Mouse (Mus musculus) lung, adult 2 months (tissue): ENCODE measurements at regions not wholly inside any gene's neighbourhood (a gene's known extent, or its start where the extent isn't known, plus 50 kb on each side); places are given as distances from the start of the nearest gene placed in this dataset.

ENCODE experiments used
- DNase-seq: peaks from one replicate; pipeline ENCODE4 v3.0.0; 2022
- H3K4me1 ChIP-seq: fragments of 200-500 bp; 2 replicates; pipeline ENCODE4 v1.6.1; 2011; ENCODE audit warnings: low read length; ENCODE audit not compliant: control insufficient read depth, insufficient read depth
- H3K4me3 ChIP-seq: fragments of 200-500 bp; replicated peaks from 2 replicates; pipeline ENCODE3; 2011; ENCODE audit warnings: low read depth, mild to moderate bottlenecking, control low read depth, low read length; ENCODE audit errors: extremely low read depth
- CTCF ChIP-seq: fragments of 200-500 bp; IDR thresholded peaks from 2 replicates; pipeline ENCODE4 v1.5.1; 2011; ENCODE audit warnings: mild to moderate bottlenecking, low read length, control low read depth; ENCODE audit not compliant: insufficient read depth
- POLR2A ChIP-seq: fragments of 200-500 bp; IDR thresholded peaks from 2 replicates; pipeline ENCODE4 v1.6.1; 2011; ENCODE audit warnings: low read depth, mild to moderate bottlenecking, control low read depth, low read length, borderline replicate concordance; ENCODE audit errors: extremely low read depth
- WGBS: fragments of 180-500 bp; shearing (Covaris S2); methylation state at CpG from one replicate; pipeline ENCODE4 v1.1.7; 2018; 5-methylcytosine and 5-hydroxymethylcytosine counted together

DNA sequence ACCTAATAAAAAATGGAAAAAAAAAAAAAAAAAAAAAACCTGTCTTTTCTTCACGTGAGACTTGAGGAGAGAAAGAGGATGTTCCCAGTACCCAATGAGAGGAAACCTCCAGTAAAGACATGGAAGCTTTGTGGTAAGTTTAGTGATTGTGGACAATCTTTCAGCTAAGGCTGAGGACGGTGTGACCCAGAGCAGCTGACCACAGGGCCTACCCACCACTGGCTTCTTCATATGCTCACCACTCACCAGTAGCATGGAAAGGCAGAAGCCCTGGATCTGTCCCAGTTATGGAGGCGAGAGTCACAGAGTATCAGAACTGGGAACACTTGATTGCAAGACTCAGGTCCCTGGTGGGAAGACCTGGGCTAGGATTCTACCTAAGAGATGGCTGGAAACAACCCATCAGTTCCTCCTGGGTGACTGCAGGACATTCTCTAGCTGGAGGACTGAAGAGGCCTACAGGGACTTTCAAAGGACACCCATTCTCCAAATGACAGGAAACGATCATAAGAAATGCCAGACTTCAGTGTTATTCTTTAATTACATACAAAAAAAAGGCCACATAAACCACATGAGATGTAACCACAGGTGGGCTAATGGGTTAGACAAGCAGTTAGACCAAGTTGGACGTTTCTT lies 271.8 kb downstream of the Maf start:
- no peaks in the 10 kb centered on the region for H3K4me1 ChIP-seq
- WGBS, result 84% methylated on average over 5 of the region's 5 CpGs
- DNase-seq, result no peak
- TF ChIP-seq CTCF (no peak), POLR2A (no peak)
- H3K4me3 ChIP-seq, result no peak overlapping the region

DNA sequence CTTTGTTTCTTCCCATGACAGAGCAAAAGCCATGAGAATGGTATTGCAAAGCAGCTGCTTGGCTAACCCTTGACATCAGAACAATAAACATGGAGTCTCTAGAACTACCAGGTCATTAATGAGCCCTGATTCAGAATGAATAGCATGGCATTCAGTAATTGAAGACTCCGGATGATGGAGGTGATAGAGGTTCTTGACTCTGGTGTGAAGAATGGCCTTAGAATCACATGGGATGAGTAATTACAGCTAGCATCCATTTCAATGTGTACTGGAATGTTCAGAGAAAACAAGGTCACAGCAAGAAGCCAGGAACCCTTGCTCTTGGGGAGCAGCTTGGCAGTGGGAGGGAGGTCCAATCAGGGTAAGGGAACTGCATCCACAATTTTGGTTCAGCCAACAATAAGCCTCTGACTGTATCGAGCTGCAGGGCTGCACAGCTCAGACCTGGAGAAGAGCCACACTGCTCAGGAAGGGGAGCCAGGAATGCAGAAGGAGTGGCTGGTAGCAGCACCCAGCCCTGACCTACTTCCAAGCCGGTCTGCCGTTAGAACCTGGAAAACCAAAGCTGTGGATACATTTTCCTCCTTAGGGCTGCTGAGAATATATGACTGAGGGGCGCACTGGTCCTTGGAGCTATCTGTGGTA lies 275.1 kb downstream of the Maf start:
- Histone ChIP-seq H3K4me1 (no peaks in the 10 kb centered on the region), H3K4me3 (no peak overlapping the region)
- no peak for DNase-seq
- no peak for TF ChIP-seq CTCF
- 70% methylated on average over 5 of the region's 5 CpGs for WGBS

DNA sequence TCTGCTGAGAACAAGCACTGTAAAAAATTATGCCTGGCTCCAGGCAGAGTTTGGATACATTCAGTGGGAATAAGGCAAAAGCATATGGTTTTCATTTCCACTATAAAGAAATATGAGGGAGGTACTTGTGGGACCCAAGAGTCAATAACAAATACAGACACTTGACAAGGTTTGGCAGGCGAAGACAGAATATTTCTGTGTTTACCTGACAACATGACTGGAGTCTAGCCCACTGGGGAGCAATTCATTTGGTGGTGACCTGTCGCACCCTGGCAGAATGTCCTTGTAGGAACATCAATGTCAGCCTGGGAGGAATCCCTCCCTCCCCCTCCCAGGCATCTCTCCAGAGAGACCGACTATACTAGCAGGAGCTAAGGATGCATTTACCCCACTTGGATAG lies 276.8 kb downstream of the Maf start:
- no peak overlapping the region for H3K4me3 ChIP-seq
- no peak for DNase-seq
- 62% methylated on average over 3 of the region's 3 CpGs for WGBS
- TF ChIP-seq POLR2A, result no peak
- no peak for TF ChIP-seq CTCF
- H3K4me1 ChIP-seq, result no peaks in the 10 kb centered on the region

DNA sequence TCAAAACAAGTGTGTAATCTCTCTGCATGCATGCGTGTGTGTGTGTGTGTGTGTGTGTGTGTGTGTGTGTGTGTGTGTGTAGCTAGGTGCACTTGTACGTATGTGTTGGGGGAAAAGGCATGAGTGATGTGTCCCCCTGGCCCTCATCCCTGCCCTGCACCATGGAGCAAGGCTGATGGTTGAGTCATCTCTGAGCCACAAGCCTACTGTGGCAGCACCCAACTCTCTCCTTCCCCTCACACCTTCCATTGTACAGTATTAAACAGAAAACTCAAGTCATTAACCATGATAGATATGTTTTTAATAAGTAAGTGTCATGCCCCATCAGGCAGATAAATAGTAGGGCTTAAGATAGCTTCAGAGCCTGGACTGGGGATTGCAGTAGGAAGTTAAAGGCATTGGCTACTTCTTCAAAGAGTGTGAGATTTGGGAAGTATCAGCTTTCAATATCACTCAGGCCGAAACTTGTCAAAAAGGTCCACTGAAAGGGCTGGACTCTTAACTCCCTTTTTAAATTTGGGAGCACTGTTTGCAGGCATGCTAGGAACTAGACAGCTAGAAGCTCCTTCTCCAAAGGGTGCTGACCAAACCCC lies 278.2 kb downstream of the Maf start:
- H3K4me1 ChIP-seq, result no peaks in the 10 kb centered on the region
- DNase-seq, result no peak
- WGBS, result 77% methylated on average over 3 of the region's 3 CpGs
- TF ChIP-seq CTCF (no peak), POLR2A (no peak)
- no peak overlapping the region for H3K4me3 ChIP-seq

DNA sequence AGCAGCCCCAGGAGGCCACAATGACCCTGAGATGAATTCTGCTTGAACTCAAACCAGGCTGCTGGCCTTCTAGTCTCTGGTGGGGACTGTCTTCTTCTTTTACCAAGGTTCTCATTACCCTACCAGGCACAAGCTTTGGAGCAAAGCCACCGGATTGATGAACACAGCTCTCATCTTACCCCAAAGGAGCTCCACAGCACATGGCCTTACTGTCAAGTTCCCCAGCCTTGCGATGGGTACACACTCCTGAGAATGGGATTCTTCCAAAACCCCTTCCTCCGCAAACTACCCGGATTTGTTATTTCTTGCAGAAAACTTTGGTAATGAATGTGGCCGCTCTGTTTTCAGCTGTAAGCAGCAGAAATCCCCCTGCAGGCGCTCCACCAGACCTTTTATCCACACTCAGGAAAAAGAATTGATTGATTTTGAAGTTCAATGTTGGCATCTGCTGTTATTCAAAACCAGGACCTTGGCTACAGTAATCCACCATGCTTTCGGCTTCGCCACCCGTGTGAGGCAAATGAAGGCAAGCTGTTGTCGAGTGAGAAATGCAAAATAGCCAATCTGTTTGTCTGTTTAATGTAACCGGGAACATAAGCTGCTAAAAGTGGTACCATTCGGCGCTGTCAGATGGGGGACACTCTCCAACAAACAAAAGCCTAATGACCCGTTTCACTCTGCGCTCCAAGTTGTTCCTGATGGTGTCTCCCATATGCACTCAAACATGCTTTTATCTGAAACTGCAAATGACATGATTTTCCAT lies 278.9 kb downstream of the Maf start:
- no peak for DNase-seq
- H3K4me3 ChIP-seq, result no peak overlapping the region
- WGBS, result 90% methylated on average over 15 of the region's 15 CpGs
- no peak for TF ChIP-seq CTCF
- no peak for TF ChIP-seq POLR2A
- no peaks in the 10 kb centered on the region for H3K4me1 ChIP-seq

DNA sequence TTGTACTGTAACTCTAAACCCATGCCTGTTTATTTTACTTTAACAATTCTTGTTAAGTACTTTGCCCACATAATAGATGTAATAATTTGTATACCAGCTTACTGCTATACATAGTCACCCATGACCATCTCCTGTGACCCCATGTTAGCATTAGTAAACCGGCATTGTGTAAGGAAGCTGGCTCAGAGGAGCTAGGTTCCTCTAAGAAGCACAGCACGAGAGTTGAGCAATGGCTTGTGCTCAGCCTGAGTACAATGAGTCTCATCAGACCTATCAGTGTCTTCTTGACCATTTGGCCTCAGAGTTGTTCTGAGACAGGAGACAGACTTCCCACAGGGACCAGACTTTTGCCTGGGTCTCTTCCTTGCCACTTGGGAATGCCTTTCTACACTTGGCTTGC lies 279.6 kb downstream of the Maf start:
- Histone ChIP-seq H3K4me3 (no peak overlapping the region), H3K4me1 (no peaks in the 10 kb centered on the region)
- DNase-seq, result no peak
- WGBS, result 68% methylated on average over 2 of the region's 2 CpGs
- no peak for TF ChIP-seq CTCF
- no peak for TF ChIP-seq POLR2A

DNA sequence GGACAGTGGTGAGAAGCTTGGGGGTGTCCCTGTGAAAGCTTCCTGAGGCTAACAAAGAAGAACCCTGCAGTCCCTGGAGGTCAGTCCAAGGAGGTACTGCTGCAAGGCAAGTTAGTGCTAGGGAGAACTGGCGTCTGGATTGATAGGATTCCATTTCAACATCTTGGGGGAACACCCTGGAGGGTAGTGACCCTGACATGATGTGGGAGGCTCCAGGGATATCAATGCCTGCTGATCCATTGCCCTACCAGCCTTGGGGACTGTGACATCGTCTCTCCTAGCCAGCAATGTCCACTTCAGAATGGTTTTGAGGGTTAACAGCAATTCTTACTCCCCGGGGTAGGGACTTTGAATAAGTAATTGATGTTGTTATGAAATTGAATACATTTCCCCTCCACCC lies 280.1 kb downstream of the Maf start:
- H3K4me3 ChIP-seq, result no peak overlapping the region
- no peak for DNase-seq
- H3K4me1 ChIP-seq, result no peaks in the 10 kb centered on the region
- TF ChIP-seq CTCF (no peak), POLR2A (no peak)
- 61% methylated on average over 3 of the region's 3 CpGs for WGBS

DNA sequence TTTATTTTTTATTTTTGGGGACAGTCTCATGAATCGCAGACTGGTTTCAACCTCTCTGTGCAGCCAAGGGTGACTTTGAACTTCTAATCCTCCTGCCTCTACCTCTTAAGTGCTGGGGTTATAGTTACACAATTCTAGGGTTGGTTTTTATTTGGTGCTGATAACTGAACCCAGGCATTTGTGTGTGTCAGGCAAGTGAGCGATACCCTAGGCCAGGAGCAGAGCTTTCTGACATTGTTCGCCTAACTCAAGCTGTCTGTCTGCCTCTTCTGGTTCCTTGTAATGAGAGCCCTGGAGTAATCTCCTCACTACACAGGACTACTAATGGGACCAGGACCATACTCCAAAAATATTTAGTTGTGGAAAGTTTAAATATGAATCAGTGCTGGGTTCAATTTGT lies 281.1 kb downstream of the Maf start:
- TF ChIP-seq CTCF, result no peak
- no peak for TF ChIP-seq POLR2A
- 91% methylated on average over 3 of the region's 3 CpGs for WGBS
- Histone ChIP-seq H3K4me1 (no peaks in the 10 kb centered on the region), H3K4me3 (no peak overlapping the region)
- no peak for DNase-seq

DNA sequence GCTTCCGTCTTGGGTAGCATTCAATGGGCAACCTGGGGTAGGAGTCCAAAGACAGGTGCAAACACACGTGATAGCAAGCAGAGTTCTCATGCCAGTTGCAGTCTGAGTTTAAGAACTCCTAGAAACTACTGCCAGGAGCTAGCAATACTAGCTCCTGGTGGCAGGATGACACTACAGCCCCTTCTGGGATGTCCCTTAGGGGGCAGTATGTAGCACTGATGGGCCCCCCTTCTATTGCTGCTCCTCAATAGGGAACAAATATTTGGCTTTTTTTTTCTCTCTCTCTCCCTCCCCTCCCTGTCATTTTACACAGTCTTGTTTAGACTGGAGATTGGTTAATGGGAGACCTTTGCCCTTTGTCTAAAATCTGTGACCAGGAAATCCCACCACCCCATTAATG lies 282.2 kb downstream of the Maf start:
- Histone ChIP-seq H3K4me3 (no peak overlapping the region), H3K4me1 (no peaks in the 10 kb centered on the region)
- 50% methylated on average over 2 of the region's 2 CpGs for WGBS
- no peak for TF ChIP-seq POLR2A
- TF ChIP-seq CTCF, result no peak
- no peak for DNase-seq

DNA sequence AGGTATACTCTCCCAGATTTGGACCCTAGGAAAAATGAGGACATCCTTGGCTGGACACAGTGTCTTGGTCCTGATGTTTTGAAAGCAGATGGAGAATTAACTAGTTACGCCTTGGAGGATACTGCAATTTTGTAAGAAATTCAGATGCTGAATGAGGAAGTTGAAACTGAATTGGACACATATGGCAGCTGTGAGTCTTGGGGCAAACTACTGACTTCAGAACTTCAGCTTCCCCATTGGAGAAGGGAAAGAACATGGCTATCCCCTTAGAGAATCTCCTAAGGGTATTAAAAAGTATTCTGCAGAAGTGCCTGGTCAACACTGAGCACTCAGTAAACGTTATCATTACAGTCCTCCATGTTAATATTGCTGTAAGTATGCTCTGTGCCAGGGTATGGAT lies 283.9 kb downstream of the Maf start:
- Histone ChIP-seq H3K4me3 (no peak overlapping the region), H3K4me1 (no peaks in the 10 kb centered on the region)
- DNase-seq, result no peak
- TF ChIP-seq CTCF (no peak), POLR2A (no peak)
- WGBS, result 82% methylated on average over 2 of the region's 2 CpGs

DNA sequence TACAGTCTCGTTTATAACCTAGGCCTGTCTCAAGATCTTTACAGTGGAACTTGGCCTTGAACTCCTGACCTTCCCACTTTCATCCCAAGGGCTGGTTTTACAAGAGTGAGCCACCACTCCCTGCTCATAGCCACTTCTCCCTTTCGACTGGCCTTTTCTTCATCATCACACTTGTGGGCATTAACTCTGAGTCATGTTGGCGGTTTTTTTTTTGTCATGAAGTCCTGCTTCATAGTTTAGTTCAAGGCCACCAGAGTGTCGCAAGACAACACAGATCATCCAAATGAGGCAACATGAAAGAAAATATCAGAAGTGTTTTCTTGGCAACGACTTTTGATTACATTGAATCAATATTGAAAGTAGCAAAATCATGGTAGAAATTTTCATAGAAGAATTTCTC lies 284.5 kb downstream of the Maf start:
- DNase-seq, result no peak
- Histone ChIP-seq H3K4me1 (no peaks in the 10 kb centered on the region), H3K4me3 (no peak overlapping the region)
- 70% methylated on average over 5 of the region's 5 CpGs for WGBS
- TF ChIP-seq CTCF, result no peak
- TF ChIP-seq POLR2A, result no peak
